Mouse (Mus musculus) CD8-positive naive resting alpha-beta T cell, adult 57 days (primary cell): ENCODE results near the gene Thap3. TPM values are rescaled to one million over a fixed set of nuclear protein-coding genes. Genes with fewer than 3 reads are reported as not detected.

Experiments used
- total RNA-seq: library from RNA; stranded (reverse); gene quantifications from one replicate; pipeline ENCODE4 v1.2.4, GENCODE M21; 2023

The Thap3 gene
- 39.3 TPM for total RNA-seq

GRCm38 (mm10) chr4:151988342-151989109 is at the start of gene Thap3:
Gene Thap3, minus strand, starts transcription at chr4:151988997.

GRCm38 (mm10) chr4:152038225-152038984 is 49.6 kb upstream of the Thap3 start, which contains the start of gene Tas1r1:
Gene Tas1r1, minus strand, starts transcription at chr4:152038568.

GRCm38 (mm10) chr4:152027524-152027923 is 38.7 kb upstream of the Thap3 start, which contains the start of gene Zbtb48:
Gene Zbtb48, minus strand, starts transcription at chr4:152027671.

GRCm38 (mm10) chr4:152008622-152009075 is 19.9 kb upstream of the Thap3 start, which contains the start of gene Klhl21:
Gene Klhl21, plus strand, starts transcription at chr4:152008803.

GRCm38 (mm10) chr4:151996173-151996950 is 7.6 kb upstream of the Thap3 start, which contains the start of gene Phf13:
Gene Phf13, minus strand, starts transcription at chr4:151996258.

GRCm38 (mm10) chr4:151933505-151934214 is 55.1 kb downstream of the Thap3 start, which contains the start of gene Dnajc11:
Gene Dnajc11, plus strand, starts transcription at chr4:151933691.

Other genes with a start within 250 kb of the Thap3 start
- gene Camta1, start 127.1 kb downstream of the Thap3 start, total RNA-seq, result 53.2 TPM
- 52.0 TPM for gene Dnajc11, start 55.3 kb downstream of the Thap3 start, total RNA-seq
- gene Phf13, start 7.3 kb upstream of the Thap3 start, total RNA-seq, result 6.7 TPM
- gene Klhl21, start 19.8 kb upstream of the Thap3 start, total RNA-seq, result 26.0 TPM
- gene Zbtb48, start 38.7 kb upstream of the Thap3 start, total RNA-seq, result 19.7 TPM
- gene Tas1r1, start 49.6 kb upstream of the Thap3 start, total RNA-seq, result not detected
- gene Nol9, start 50.3 kb upstream of the Thap3 start, total RNA-seq, result 43.3 TPM
- 2.4 TPM for gene Plekhg5, start 83.5 kb upstream of the Thap3 start, total RNA-seq
- 9.0 TPM for gene Tnfrsf25, start 126.9 kb upstream of the Thap3 start, total RNA-seq
- 0.64 TPM for gene Espn, start 163.4 kb upstream of the Thap3 start, total RNA-seq
- gene Hes2, start 169.9 kb upstream of the Thap3 start, total RNA-seq, result not detected
- 11.1 TPM for gene Acot7, start 189.1 kb upstream of the Thap3 start, total RNA-seq